Mouse (Mus musculus) gonadal fat pad, adult 2 months (tissue): ENCODE data around the gene Dera. TPM values are rescaled to one million over a fixed set of nuclear protein-coding genes. Genes with fewer than 3 reads are reported as not detected.

Source experiments
- DNase-seq: peaks from one replicate; pipeline ENCODE4 v3.0.0-alpha.2; 2012; ENCODE audit warnings: low read depth
- polyA plus RNA-seq: library from polyadenylated mRNA; depleted of rRNA; stranded (reverse); fragments of >200 nt; gene quantifications from 2 replicates; pipeline ENCODE4 v1.2.3, GENCODE M21; 2012

Dera gene
- polyA plus RNA-seq, 1 experiment, result 22.2 TPM

- DNase-seq, result no peak
Observed at GRCm38 (mm10) chr6:137806342-137806741, 52.0 kb downstream of the Dera start.

- DNase-seq, result no peak
Observed at GRCm38 (mm10) chr6:137806806-137807205, 52.5 kb downstream of the Dera start.

- DNase-seq, result peak; percentile 8
Observed at GRCm38 (mm10) chr6:137807296-137807695, 53.0 kb downstream of the Dera start.

- no peak for DNase-seq
Observed at GRCm38 (mm10) chr6:137808706-137809105, 54.4 kb downstream of the Dera start.

GRCm38 (mm10) chr6:137810136-137810535, 55.8 kb downstream of the Dera start:
- no peak for DNase-seq

GRCm38 (mm10) chr6:137814006-137814405, 59.7 kb downstream of the Dera start:
- no peak for DNase-seq

- no peak for DNase-seq
Observed at GRCm38 (mm10) chr6:137816508-137816907, 62.2 kb downstream of the Dera start.

GRCm38 (mm10) chr6:137822550-137822949, 68.2 kb downstream of the Dera start:
- DNase-seq, result no peak

- no peak for DNase-seq
Observed at GRCm38 (mm10) chr6:137824046-137825021, 70.0 kb downstream of the Dera start.

GRCm38 (mm10) chr6:137825022-137825613, 70.8 kb downstream of the Dera start:
- DNase-seq, result no peak

- no peak for DNase-seq
Observed at GRCm38 (mm10) chr6:137829056-137829776, 74.9 kb downstream of the Dera start.

- no peak for DNase-seq
Observed at GRCm38 (mm10) chr6:137836799-137837198, 82.5 kb downstream of the Dera start.

- DNase-seq, result no peak
Observed at GRCm38 (mm10) chr6:137843337-137843736, 89.0 kb downstream of the Dera start.

- no peak for DNase-seq
Observed at GRCm38 (mm10) chr6:137857198-137858194, 103.2 kb downstream of the Dera start.

- DNase-seq, result no peak
Observed at GRCm38 (mm10) chr6:137869903-137870580, 115.7 kb downstream of the Dera start.

GRCm38 (mm10) chr6:137870667-137871066, 116.3 kb downstream of the Dera start:
- DNase-seq, result no peak

GRCm38 (mm10) chr6:137872055-137872735, 117.8 kb downstream of the Dera start:
- no peak for DNase-seq

GRCm38 (mm10) chr6:137874471-137875244, 120.3 kb downstream of the Dera start:
- no peak for DNase-seq

- no peak for DNase-seq
Observed at GRCm38 (mm10) chr6:137885644-137886043, 131.3 kb downstream of the Dera start.
